Mouse (Mus musculus): ENCODE data around the gene Cct7. TPM values are rescaled to one million over a fixed set of nuclear protein-coding genes. Genes with fewer than 3 reads are reported as not detected.

Cct7 gene
- total RNA-seq, 2 experiments from 2014 or later = 153 to 178 TPM

GRCm38 (mm10) chr6:85451664-85452410 lies 523 bp downstream of the Cct7 start, which contains the start of gene Pradc1:
Gene Pradc1, minus strand, starts transcription at chr6:85451970.
- DNase-seq = peak; percentile 99

- no peak for DNase-seq
These were observed 1.0 kb downstream of the Cct7 start for GRCm38 (mm10) chr6:85452411-85452665.

- DNase-seq = no peak
These were observed 1.5 kb downstream of the Cct7 start for GRCm38 (mm10) chr6:85452816-85453215.

GRCm38 (mm10) chr6:85459621-85460020 lies 8.3 kb downstream of the Cct7 start:
- DNase-seq = no peak

GRCm38 (mm10) chr6:85465381-85465780 lies 14.1 kb downstream of the Cct7 start:
- DNase-seq = no peak

- no peak for DNase-seq
These were observed 18.5 kb downstream of the Cct7 start for GRCm38 (mm10) chr6:85469660-85470430.

GRCm38 (mm10) chr6:85471962-85472361 lies 20.6 kb downstream of the Cct7 start:
- DNase-seq = no peak

- DNase-seq = no peak
These were observed 21.2 kb downstream of the Cct7 start for GRCm38 (mm10) chr6:85472542-85472941.

- DNase-seq = no peak
These were observed 24.3 kb downstream of the Cct7 start for GRCm38 (mm10) chr6:85475581-85475980.

GRCm38 (mm10) chr6:85477366-85477917 lies 26.1 kb downstream of the Cct7 start:
- DNase-seq = no peak

GRCm38 (mm10) chr6:85478416-85478815 lies 27.1 kb downstream of the Cct7 start:
- no peak for DNase-seq

GRCm38 (mm10) chr6:85479979-85480378 lies 28.7 kb downstream of the Cct7 start:
- DNase-seq = no peak

- no peak for DNase-seq
These were observed 29.4 kb downstream of the Cct7 start for GRCm38 (mm10) chr6:85480685-85481084.

- no peak for DNase-seq
These were observed 32.8 kb downstream of the Cct7 start for GRCm38 (mm10) chr6:85483843-85484721.

- no peak for DNase-seq
These were observed 34.4 kb downstream of the Cct7 start for GRCm38 (mm10) chr6:85485738-85486137.

GRCm38 (mm10) chr6:85488510-85488909 lies 37.2 kb downstream of the Cct7 start:
- DNase-seq = no peak

- no peak for DNase-seq
These were observed 38.4 kb downstream of the Cct7 start for GRCm38 (mm10) chr6:85489717-85490116.

- no peak for DNase-seq
These were observed 38.9 kb downstream of the Cct7 start for GRCm38 (mm10) chr6:85490252-85490651.

- DNase-seq = no peak
These were observed 40.3 kb downstream of the Cct7 start for GRCm38 (mm10) chr6:85491606-85492005.

GRCm38 (mm10) chr6:85496976-85497375 lies 45.7 kb downstream of the Cct7 start:
- DNase-seq = no peak

- no peak for DNase-seq
These were observed 46.8 kb downstream of the Cct7 start for GRCm38 (mm10) chr6:85498147-85498546.

GRCm38 (mm10) chr6:85500416-85500815 lies 49.1 kb downstream of the Cct7 start:
- no peak for DNase-seq
